Mouse (Mus musculus) heart, embryonic 16.5 days (tissue): Measurements from ENCODE around the gene Cnga4. TPM values are rescaled to one million over a fixed set of nuclear protein-coding genes. Genes with fewer than 3 reads are reported as not detected.

Source experiments
- polyA plus RNA-seq: library from polyadenylated mRNA; unstranded; fragments of >200 nt; fragmentation: Nextera tagmentation; extraction: Ambion mirVana; gene quantifications from 2 replicates; pipeline ENCODE4 v1.2.1, GENCODE M21; 2015

Cnga4 gene
- polyA plus RNA-seq, 1 experiment from 2014 or later: 0.05 TPM

Other genes with a start within 250 kb of the Cnga4 start
- gene Olfr684, start 240.9 kb upstream of the Cnga4 start, polyA plus RNA-seq: not detected in 2 replicates
- not detected in 2 replicates for gene Olfr685, start 218.6 kb upstream of the Cnga4 start, polyA plus RNA-seq
- not detected in 2 replicates for gene Olfr686, start 197.1 kb upstream of the Cnga4 start, polyA plus RNA-seq
- not detected in 2 replicates for gene Olfr688, start 116.5 kb upstream of the Cnga4 start, polyA plus RNA-seq
- gene Olfr689, start 93.4 kb upstream of the Cnga4 start, polyA plus RNA-seq: not detected in 2 replicates
- gene Olfr690, start 70.5 kb upstream of the Cnga4 start, polyA plus RNA-seq: not detected in 2 replicates
- 0.06 and 0.14 TPM in 2 replicates for gene Olfr691, start 62.3 kb upstream of the Cnga4 start, polyA plus RNA-seq
- not detected in 2 replicates for gene Olfr692, start 36.3 kb upstream of the Cnga4 start, polyA plus RNA-seq
- gene Gm5901, start 29.5 kb upstream of the Cnga4 start, polyA plus RNA-seq: not detected in 2 replicates
- 32.5 and 34.5 TPM in 2 replicates for gene Fam160a2, start 4.5 kb upstream of the Cnga4 start, polyA plus RNA-seq
- gene Cckbr, start 21.2 kb downstream of the Cnga4 start, polyA plus RNA-seq: not detected in 2 replicates
- 97.4 and 97.5 TPM in 2 replicates for gene Cavin3, start 77.7 kb downstream of the Cnga4 start, polyA plus RNA-seq
- gene Smpd1, start 149.8 kb downstream of the Cnga4 start, polyA plus RNA-seq: 61.7 and 65.0 TPM in 2 replicates
- 44.5 and 49.5 TPM in 2 replicates for gene Apbb1, start 177.1 kb downstream of the Cnga4 start, polyA plus RNA-seq
- 0.25 and 0.91 TPM in 2 replicates for gene Hpx, start 195.6 kb downstream of the Cnga4 start, polyA plus RNA-seq
- gene Trim3, start 229.0 kb downstream of the Cnga4 start, polyA plus RNA-seq: 32.9 and 35.7 TPM in 2 replicates
- gene Timm10b, start 235.5 kb downstream of the Cnga4 start, polyA plus RNA-seq: 147 and 158 TPM in 2 replicates
- 46.5 and 46.6 TPM in 2 replicates for gene Arfip2, start 235.8 kb downstream of the Cnga4 start, polyA plus RNA-seq
- gene Gm45799, start 236.0 kb downstream of the Cnga4 start, polyA plus RNA-seq: 30.8 and 36.5 TPM in 2 replicates
- 0.38 and 0.49 TPM in 2 replicates for gene Dnhd1, start 246.3 kb downstream of the Cnga4 start, polyA plus RNA-seq